Mouse (Mus musculus): ENCODE results near the gene Ostf1.

DNA sequence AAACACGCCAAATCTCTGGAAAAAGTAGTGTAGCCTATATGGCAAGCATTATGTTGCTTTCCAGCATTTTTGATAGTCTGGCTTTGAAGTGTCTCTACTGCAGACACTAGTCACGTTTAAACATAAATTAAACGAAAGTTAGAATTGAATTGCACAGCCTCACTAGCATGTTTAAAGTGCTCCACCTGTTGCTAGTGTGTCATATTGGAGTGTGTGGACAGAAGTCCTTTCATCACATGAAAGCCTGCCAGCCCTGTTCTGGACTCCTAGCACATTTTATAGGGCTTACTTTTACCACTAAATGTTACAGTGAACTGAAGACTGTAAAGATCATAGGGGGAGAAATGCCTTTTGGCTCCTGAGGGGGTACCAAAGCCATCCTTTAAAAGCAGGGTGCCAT is 40.9 kb upstream of the Ostf1 start:
- no peak for TF ChIP-seq POLR2A (IDR thresholded peaks at IDR 0.05; ENCODE audit: low read depth, low read length)
- no peak for TF ChIP-seq EP300 (IDR thresholded peaks at IDR 0.05; ENCODE audit: low read length)
- no peak for TF ChIP-seq MAX (IDR thresholded peaks at IDR 0.05; ENCODE audit: low read length)
- TF ChIP-seq MEF2A (IDR thresholded peaks at IDR 0.05; ENCODE audit: borderline replicate concordance, low read depth, low read length), result no peak
- TF ChIP-seq CTCF (conservative IDR thresholded peaks at IDR 0.05 in 1 of 2, IDR thresholded peaks at IDR 0.05 in 1 of 2; ENCODE audit: low read depth in 2 of 2, low read length in 2 of 2), result peak in 1 of 2 experiments; percentile 19; a peak in 1 of 4 replicates
- TF ChIP-seq NELFE (IDR thresholded peaks at IDR 0.05; ENCODE audit: low read depth, low read length), result no peak
- TF ChIP-seq CHD1 (IDR thresholded peaks at IDR 0.05; ENCODE audit: low read depth, low read length), result no peak
- TF ChIP-seq MXI1 (IDR thresholded peaks at IDR 0.05; ENCODE audit: low read depth, low read length), result no peak

All from CH12.LX (cell line).